Mouse (Mus musculus): ENCODE results near the gene Cirbp. TPM values are rescaled to one million over a fixed set of nuclear protein-coding genes. Genes with fewer than 3 reads are reported as not detected.
A peak's percentile ranks its signal among the peaks of the same experiment; 100 is the strongest.

Gene Cirbp
- polyA plus RNA-seq, 1 experiment from 2014 or later: 175 TPM

DNA sequence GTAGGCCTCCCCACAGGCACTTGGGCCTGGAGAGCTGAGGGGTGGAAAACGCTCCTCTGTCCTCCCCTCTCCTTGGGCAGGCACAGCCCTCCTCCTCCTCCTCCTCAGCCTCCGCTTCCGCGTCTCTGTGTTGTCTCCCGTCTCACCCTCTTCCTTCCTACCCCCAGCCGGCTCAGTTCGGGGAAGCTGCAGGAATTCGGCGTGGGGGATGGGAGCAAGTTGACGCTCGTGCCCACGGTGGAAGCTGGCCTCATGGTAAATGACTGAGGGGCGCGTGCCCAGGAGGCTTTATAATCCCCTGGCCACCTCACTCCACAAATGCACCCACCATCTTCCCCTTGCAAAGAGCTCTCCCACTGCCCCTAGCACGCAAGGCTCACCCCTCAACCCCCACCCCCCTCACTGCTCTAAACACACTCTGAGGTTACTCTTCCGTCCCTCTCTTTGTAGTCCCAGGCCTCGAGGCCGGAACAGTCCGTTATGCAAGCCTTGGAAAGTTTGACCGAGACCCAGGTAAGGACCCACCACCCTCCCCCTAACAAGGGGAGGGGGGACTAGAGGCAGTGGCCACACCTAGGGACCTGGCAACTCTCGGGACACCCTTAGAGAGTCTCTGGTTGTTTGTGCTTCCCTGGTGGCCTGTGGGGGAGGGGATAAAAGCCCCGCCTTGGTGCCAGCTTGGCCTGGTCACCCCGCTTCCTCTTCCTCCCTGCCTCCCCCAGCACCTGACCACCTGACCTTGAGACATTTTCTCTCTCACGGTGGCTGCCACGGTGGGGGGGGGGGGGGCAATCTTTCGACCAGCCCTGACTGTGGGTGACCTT is 14.4 kb upstream of the Cirbp start:
- H3K4me1 ChIP-seq (replicated peaks): peaks cover 58% of the 10 kb centered on the region
- peak overlapping the region; percentile 100 for H3K9ac ChIP-seq (replicated peaks)
- peak overlapping the region; percentile 99 for H3K27ac ChIP-seq
- no peaks in the 10 kb centered on the region for H3K9me3 ChIP-seq
- peak overlapping the region; percentile 99 for H3K4me2 ChIP-seq
- WGBS: under 1% methylated on average over 25 of the region's 26 CpGs
- no peaks in the 10 kb centered on the region for H3K27me3 ChIP-seq
- peak overlapping the region; percentile 97 for H3K4me3 ChIP-seq (replicated peaks)
- ATAC-seq (ENCODE audit: insufficient number of reproducible peaks, insufficient read depth, low FRiP score, low TSS enrichment, low read depth): no peak
- peaks cover 71% of the 10 kb centered on the region for H3K36me3 ChIP-seq

DNA sequence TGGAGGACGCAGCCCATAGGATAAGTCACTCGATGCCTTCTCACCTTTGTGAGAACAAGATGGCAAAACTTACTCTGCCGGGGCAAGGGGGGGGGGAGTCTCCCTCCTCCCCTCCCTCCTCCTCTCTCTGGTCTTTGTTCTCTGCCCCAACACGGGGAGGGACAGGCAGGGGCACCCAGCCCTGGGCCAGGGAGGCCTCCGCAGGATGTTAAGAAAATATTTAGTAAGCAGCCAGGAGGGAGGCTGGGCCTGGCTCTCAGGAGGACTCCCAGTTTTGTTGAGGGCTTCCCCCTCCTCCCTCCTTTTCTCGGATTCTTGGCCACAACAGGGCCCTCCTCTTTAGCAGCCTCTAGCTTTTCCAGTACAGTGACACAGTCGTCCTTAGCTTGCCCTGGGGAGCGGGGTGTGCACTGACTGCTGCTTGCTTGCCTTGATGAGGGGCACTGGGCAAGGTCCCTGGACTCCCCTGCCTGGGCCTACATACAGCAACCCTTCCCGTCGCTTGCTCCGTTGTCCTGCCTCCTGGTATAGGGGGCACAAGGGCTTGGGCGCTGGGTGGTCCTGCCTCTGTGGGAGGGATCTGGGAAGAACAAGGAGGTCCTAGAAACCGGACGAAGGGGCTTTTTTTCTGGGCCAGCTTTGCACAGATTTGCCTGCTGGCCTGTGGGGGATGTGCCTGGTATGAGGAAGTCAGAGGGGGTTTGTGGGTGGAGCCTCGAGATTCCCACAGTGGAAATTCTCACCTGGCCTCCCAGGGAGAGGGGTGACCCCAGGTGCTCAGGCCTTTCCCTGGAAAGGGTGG is 13.5 kb upstream of the Cirbp start:
- Histone ChIP-seq H3K4me2 (peak overlapping the region; percentile 99), H3K27ac (peak overlapping the region; percentile 99), H3K9ac (replicated peaks) (peak overlapping the region; percentile 100), H3K9me3 (no peaks in the 10 kb centered on the region), H3K4me3 (replicated peaks) (peak overlapping the region; percentile 97), H3K4me1 (replicated peaks) (peaks cover 60% of the 10 kb centered on the region), H3K36me3 (peaks cover 76% of the 10 kb centered on the region), H3K27me3 (no peaks in the 10 kb centered on the region)
- 5% methylated on average over 15 of the region's 15 CpGs for WGBS
- ATAC-seq (ENCODE audit: insufficient number of reproducible peaks, insufficient read depth, low FRiP score, low TSS enrichment, low read depth): no peak

DNA sequence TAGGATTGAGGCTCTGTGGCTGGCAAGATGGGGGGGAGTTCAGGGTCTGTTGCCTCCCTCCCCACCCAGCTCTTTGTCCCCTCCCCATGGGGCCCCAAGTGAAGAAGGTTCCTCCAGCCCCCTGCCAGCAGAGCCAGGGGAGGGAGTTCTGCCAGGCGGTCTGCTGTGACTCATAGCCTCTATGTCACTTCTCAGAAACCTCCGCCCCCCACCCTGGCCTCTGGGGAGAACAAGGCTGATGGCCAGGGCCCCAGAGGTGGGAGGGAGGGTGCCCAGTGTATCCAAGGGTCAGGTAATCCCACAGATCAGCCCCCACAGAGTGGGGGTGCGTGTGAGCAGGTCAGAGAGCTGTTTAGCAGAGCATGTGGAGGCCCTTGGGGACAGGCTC is 12.9 kb upstream of the Cirbp start:
- WGBS: 48% methylated on average over 3 of the region's 3 CpGs
- Histone ChIP-seq H3K36me3 (peaks cover 81% of the 10 kb centered on the region), H3K4me1 (replicated peaks) (peaks cover 59% of the 10 kb centered on the region), H3K4me2 (peak overlapping the region; percentile 99), H3K27me3 (no peaks in the 10 kb centered on the region), H3K9ac (replicated peaks) (peak overlapping the region; percentile 100), H3K9me3 (no peaks in the 10 kb centered on the region), H3K27ac (peak overlapping the region; percentile 99), H3K4me3 (replicated peaks) (peak overlapping the region; percentile 97)
- ATAC-seq (ENCODE audit: insufficient number of reproducible peaks, insufficient read depth, low FRiP score, low TSS enrichment, low read depth): no peak

DNA sequence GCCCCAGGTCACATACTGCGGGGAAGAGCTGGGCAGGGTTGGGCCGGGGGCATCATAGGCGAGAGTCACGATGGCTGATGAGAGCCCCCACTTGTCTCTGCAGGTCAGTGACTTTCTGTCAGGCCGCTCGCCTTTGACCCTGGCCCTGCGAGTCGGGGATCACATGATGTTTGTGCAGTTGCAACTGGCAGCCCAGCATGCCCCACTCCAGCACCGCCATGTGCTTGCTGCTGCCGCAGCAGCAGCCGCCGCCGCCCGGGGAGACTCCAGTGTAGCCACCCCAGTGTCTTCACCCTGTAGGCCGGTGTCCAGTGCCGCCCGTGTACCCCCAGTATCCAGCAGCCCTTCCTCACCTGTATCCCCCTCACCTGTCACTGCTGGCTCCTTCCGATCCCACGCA is 12.1 kb upstream of the Cirbp start:
- peaks cover 66% of the 10 kb centered on the region for H3K4me1 ChIP-seq (replicated peaks)
- peak overlapping the region; percentile 100 for H3K9ac ChIP-seq (replicated peaks)
- H3K27ac ChIP-seq: peak overlapping the region; percentile 99
- H3K9me3 ChIP-seq: no peaks in the 10 kb centered on the region
- no peaks in the 10 kb centered on the region for H3K27me3 ChIP-seq
- ATAC-seq (ENCODE audit: insufficient number of reproducible peaks, insufficient read depth, low FRiP score, low TSS enrichment, low read depth): no peak
- H3K4me3 ChIP-seq (replicated peaks): peak overlapping the region; percentile 97; the same call in 1 of the 2 replicates
- peak overlapping the region; percentile 99 for H3K4me2 ChIP-seq
- 90% methylated on average over 19 of the region's 19 CpGs for WGBS
- peaks cover 81% of the 10 kb centered on the region for H3K36me3 ChIP-seq

DNA sequence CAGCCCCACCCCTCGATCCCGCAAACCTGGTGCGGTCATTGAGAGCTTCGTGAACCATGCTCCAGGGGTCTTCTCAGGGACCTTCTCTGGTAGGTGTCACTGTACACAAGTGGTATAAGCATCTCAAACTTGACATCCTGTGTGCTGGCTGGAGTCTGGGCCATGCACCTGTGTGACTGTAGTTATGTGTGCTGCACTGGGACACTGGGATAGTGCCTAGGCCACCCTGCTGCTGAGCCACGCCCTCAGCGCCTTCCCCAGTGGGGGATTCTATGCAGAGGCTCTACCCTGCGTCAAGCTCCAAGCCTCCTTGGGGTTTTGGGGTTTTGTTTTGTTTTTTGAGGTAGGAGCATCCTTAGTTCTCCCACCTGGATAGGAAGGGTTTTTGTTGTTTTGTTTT is 11.4 kb upstream of the Cirbp start:
- 0 out of 2 replicates have a peak overlapping the region, but pooled peaks have one; percentile 97 for H3K4me3 ChIP-seq (replicated peaks)
- no peak overlapping the region for H3K4me2 ChIP-seq
- H3K4me1 ChIP-seq (replicated peaks): peaks cover 73% of the 10 kb centered on the region
- WGBS: 93% methylated on average over 7 of the region's 7 CpGs
- ATAC-seq (ENCODE audit: insufficient number of reproducible peaks, insufficient read depth, low FRiP score, low TSS enrichment, low read depth): no peak
- no peaks in the 10 kb centered on the region for H3K27me3 ChIP-seq
- peak overlapping the region; percentile 31; the same call in 1 of the 2 replicates for H3K27ac ChIP-seq
- H3K9me3 ChIP-seq: no peaks in the 10 kb centered on the region
- no peak overlapping the region; the same call in 1 of the 2 replicates for H3K9ac ChIP-seq (replicated peaks)
- peaks cover 81% of the 10 kb centered on the region for H3K36me3 ChIP-seq

DNA sequence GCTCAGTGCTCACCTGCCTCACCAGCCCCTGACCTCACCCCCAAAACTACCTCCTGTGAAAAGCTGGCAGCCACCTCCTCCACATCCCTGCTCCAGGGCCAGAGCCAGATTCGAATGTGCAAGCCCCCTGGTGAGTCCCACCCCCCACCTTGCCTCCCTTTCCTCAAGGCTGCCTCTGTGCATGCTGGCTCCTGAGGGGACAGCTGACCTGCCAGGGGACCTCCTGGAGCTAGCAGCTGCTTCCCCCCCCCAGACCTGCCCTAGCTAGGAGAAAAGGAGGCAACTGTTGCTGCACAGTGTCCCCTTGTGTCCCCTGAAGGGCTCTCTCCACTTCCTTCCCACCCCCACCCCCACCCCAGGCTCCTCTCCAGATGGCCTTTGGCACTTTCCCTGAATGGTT is 10.5 kb upstream of the Cirbp start:
- Histone ChIP-seq H3K36me3 (peaks cover 74% of the 10 kb centered on the region), H3K4me1 (replicated peaks) (peaks cover 77% of the 10 kb centered on the region), H3K9me3 (no peaks in the 10 kb centered on the region), H3K4me3 (replicated peaks) (0 out of 2 replicates have a peak overlapping the region, but pooled peaks have one; percentile 5), H3K27me3 (no peaks in the 10 kb centered on the region), H3K4me2 (peak overlapping the region; percentile 24; the same call in 1 of the 2 replicates), H3K27ac (0 out of 2 replicates have a peak overlapping the region, but pooled peaks have one; percentile 88), H3K9ac (replicated peaks) (0 out of 2 replicates have a peak overlapping the region, but pooled peaks have one; percentile 47)
- ATAC-seq (ENCODE audit: insufficient number of reproducible peaks, insufficient read depth, low FRiP score, low TSS enrichment, low read depth): no peak
- WGBS: 50% methylated on average over 1 of the region's 1 CpGs

DNA sequence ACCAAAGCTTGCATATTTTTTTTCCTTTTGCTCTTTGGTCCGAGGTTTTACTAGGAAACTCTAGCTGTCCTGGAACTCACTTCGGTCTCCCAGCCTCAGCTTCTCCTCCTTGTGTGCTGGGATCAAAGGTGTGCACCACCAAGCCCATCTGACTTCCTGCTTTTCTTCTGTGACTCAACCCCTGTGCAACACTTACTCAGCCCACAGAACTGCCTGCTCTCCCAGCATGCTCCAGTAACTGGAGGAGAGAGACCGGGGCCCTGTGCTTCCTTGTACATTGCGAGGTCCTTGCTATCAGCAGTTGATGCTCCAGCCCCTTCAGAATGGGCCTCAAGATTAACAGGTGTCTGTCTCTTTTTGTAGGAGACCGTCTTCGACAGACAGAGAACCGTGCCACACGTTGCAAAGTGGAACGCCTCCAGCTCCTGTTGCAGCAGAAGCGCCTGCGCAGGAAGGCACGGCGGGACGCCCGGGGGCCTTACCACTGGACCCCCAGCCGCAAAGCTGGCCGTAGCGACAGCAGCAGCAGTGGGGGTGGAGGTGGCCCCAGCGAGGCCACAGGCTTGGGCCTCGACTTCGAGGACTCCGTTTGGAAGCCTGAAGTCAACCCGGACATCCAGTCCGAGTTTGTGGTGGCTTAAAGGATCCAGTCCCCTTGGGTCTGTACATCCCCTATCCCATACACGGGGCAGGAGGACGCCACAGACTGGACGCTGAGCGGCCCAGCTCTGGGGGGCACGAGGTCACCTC is 9.6 kb upstream of the Cirbp start:
- WGBS: 86% methylated on average over 29 of the region's 29 CpGs
- Histone ChIP-seq H3K9ac (replicated peaks) (peak overlapping the region; percentile 37; the same call in 1 of the 2 replicates), H3K27ac (peak overlapping the region; percentile 88; the same call in 1 of the 2 replicates), H3K4me2 (no peak overlapping the region), H3K4me1 (replicated peaks) (peaks cover 86% of the 10 kb centered on the region), H3K9me3 (no peaks in the 10 kb centered on the region), H3K36me3 (peaks cover 65% of the 10 kb centered on the region), H3K27me3 (no peaks in the 10 kb centered on the region), H3K4me3 (replicated peaks) (0 out of 2 replicates have a peak overlapping the region, but pooled peaks have one; percentile 4)
- ATAC-seq (ENCODE audit: insufficient number of reproducible peaks, insufficient read depth, low FRiP score, low TSS enrichment, low read depth): no peak

DNA sequence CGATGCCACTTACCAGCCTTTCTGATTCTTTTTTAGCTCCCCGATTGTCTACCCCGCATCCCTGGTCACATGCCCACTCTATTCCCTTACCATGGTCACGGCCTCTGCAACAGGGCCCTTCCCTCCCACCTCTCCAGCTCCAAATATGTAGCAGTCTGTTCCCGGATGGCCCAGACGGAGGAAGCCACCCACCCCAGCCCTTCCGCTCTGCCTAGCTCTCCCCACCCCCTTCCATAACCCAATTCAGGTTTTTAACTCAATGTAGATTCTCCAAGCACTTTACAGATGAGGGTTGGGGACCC is 9.1 kb upstream of the Cirbp start:
- WGBS: 67% methylated on average over 7 of the region's 7 CpGs
- Histone ChIP-seq H3K4me3 (replicated peaks) (0 out of 2 replicates have a peak overlapping the region, but pooled peaks have one; percentile 4), H3K4me2 (0 out of 2 replicates have a peak overlapping the region, but pooled peaks have one; percentile 13), H3K27ac (peak overlapping the region; percentile 88), H3K4me1 (replicated peaks) (peaks cover 91% of the 10 kb centered on the region), H3K9ac (replicated peaks) (peak overlapping the region; percentile 37; the same call in 1 of the 2 replicates), H3K9me3 (no peaks in the 10 kb centered on the region), H3K36me3 (peaks cover 60% of the 10 kb centered on the region), H3K27me3 (no peaks in the 10 kb centered on the region)
- no peak for ATAC-seq (ENCODE audit: insufficient number of reproducible peaks, insufficient read depth, low FRiP score, low TSS enrichment, low read depth)

DNA sequence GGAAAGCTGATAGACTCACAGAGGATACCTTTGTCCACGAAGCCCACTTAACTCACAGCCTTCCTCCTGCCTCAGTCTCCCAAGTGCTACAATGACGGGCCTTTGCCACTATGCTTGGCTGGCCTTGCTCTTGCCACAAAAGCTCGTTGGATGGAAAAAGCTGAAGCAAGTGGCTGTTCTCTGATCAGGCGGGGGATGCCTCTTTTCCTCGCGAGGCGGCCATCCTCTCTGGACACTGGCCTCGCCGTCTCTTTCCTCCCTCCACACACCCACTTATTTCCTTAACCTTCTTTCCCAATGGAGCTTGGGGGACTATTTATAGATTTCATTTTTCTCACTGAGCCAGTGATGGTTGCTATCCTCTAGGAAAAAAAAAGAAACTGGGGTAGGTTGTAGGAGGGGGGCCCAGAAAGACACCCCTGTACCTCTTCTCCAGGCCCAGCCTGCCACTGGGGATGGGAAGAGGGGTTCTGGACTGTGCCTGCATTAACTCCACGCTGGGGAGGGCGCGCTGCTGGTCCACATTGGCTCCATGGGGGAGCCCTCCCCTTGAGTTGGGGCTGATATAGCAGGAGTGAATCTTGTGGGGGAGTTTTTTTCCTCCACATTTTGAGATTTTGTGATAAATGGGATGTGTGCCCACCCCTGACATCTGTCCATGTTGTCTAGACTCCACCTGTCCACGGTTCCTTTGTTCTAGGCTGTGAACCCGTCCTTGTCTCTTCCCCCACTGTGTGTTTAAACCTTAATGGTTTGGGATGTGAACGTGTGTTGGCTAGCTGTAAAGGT is 8.4 kb upstream of the Cirbp start:
- Histone ChIP-seq H3K9ac (replicated peaks) (peak overlapping the region; percentile 37), H3K4me3 (replicated peaks) (0 out of 2 replicates have a peak overlapping the region, but pooled peaks have one; percentile 1), H3K27ac (peak overlapping the region; percentile 88), H3K9me3 (no peaks in the 10 kb centered on the region), H3K4me1 (replicated peaks) (peaks cover 92% of the 10 kb centered on the region), H3K36me3 (peaks cover 54% of the 10 kb centered on the region), H3K4me2 (peak overlapping the region; percentile 13), H3K27me3 (no peaks in the 10 kb centered on the region)
- WGBS: 65% methylated on average over 15 of the region's 15 CpGs
- ATAC-seq (ENCODE audit: insufficient number of reproducible peaks, insufficient read depth, low FRiP score, low TSS enrichment, low read depth): no peak

Measured in limb, embryonic 12.5 days (tissue).